Mouse (Mus musculus): ENCODE measurements around the gene Artn.

DNA sequence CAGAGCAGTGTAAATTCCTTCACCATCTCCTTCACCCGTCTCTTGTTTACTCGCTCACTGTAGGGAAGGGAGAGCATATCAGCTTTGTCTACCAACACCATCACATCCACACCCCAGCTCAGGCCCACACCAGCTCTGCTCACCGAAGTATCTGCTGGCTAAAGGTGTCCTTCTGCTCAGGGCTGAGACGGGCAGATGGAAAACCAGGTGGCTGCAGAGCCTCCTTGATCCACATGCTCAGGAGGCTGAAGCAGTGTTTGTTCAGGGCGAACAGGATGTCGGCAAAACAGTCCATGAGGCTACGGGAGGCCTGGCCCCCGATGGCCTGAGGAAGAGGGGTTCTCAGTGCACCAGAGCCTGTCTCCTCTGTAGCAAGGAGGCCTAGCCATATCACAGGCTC, 35.0 kb downstream of the Artn start:
- no peak for TF ChIP-seq EP300 (optimal IDR thresholded peaks at IDR 0.05)
- TF ChIP-seq CTCF (IDR thresholded peaks at IDR 0.05; ENCODE audit: low read depth), result no peak
